Mouse (Mus musculus) thymus, postnatal 14 days (tissue): ENCODE measurements around the gene Snx32.
A peak's percentile ranks its signal among the peaks of the same experiment; 100 is the strongest.

Source experiments
- DNase-seq: peaks from one replicate; pipeline ENCODE4 v3.0.0; 2021

Gene Snx32

DNA sequence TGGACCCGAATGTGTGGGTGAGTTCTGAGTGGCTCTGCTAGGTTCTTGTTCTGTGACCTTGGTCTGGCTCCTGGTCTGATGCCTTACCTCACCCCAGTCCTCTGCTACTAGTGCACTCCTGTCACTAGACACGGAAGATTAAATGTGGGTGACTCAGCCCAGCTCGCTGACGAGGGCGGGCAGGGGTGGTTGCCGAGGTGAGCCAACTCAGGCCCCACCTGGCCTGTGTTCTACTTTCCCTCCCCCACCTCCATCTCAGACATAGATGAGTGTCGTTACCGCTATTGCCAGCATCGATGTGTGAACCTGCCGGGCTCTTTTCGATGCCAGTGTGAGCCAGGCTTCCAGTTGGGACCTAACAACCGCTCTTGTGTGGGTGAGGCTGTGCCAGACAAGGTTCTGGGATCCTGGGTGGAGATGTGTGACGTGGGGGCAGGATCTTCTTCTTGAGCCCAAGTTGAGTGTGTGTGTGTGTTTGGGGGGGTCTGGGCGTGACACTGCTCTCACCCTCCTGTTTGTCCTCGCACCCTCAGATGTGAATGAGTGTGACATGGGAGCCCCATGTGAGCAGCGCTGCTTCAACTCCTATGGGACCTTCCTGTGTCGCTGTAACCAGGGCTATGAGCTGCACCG is 32.6 kb downstream of the Snx32 start:
- DNase-seq, result no peak

DNA sequence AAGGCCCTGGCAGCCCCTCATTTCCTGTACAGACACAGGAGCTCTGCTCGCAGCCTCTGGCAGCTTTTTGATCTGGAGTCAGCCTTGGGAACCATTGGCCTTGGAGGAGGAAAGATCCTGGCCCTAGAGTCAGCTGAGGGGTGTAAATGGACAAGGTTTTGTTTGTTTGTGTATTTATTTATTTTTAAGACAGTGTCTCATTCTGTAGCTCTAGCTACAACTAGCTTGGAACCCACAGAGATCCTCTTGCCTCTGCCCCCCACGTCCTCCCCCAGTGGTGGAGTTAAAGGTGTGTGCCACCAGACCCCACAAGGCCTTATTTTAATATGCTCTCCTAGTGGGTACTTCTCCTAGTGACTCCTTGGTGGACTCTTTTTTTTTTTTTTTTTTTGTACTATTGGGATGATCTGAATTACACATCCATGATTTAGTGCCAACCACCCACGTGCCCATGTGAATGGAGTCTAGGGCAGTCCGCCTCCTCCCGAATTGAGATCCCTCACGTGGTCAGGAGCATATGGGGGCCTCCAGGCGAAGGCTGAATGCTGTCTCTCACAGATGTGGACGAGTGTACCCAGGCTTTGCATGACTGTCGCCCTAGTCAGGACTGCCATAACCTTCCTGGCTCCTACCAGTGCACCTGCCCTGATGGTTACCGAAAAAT is 33.2 kb downstream of the Snx32 start:
- DNase-seq, result no peak

DNA sequence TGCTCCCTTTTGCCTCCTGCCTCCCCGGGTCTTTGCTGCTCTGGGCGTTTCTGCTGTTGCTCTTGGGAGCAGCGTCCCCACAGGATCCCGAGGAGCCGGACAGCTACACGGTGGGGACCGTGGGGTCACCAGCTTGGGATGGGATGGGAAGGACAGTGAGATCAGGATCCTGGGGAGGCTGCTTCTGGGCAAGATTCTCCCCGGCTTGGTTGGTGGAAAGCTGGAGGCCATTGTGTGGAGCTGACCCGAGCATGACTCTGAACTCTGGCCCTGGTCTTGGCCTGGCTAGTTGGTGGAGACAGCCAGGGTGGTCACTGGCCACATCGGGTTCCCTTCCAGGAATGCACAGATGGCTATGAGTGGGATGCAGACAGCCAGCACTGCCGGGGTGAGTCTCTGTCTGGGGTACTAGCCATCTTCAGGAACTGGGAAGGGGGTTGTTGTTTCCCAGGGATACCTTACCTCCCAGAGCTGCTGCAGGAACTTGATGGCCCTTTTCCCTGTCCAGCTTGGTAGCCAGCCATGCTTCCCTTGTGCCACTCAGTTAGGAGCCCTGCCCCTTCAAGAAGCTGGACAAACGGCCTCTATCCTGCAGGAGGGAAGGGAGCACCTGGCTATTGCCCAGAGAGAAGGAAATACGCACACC is 35.1 kb downstream of the Snx32 start:
- no peak for DNase-seq

DNA sequence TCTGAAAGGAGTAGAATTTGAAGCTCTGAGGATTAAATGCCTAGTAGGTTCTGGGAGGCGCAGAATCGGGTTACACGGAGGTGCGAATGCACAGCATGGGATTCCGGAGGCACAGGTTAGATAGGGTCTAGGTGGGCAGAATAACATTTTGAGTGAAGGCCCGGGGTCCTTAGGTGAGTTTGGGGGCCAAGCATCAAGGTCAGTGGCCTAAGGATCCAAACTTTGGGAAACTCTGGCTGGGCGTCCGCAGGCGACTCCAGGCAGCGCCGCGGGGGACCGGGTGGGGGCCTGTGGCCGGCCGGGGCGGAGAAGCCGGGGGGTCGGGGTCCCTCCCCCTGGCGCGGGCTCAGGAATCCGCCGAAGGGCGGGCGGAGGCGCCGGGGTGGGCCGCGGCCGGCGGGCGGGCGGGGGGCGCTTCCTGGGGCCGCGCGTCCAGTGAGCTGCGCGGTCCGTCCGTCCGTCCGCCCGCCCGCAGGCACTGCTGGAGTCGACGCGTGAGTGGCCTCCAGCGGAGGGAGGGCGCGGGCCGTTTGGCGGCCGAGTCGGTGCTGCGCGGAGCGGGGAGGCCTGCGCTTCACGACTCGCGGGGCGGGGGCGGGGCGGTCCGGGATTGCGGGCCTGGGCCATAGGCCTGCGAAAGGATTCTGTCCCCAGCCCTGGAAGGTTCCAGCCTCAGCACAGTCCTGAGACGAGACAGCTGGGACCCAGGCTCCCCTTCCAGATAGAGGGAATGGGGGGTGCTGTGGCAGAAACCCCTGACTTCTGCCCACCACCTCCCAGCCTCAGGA is 35.9 kb downstream of the Snx32 start:
- DNase-seq, result no peak

DNA sequence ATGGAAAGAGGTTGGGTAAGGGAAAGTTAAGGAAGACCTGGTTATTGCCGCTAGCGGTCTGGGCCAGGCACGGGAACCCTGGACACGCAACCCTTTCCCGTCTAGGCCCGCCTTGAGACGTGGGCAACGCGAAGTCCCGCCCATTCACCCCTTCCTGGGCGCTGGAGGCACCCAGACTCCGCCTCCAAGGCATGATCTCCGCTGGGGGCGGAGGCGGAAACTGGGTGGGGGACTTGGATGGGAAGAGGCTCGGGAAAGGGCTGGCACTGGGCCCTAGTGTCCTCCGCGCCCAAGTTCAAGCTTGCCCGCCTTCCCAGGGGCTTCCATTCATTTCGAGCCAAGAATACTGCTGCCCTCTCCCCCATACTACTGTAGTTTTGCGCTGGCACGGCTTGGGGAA is 36.6 kb downstream of the Snx32 start, which contains the start of gene Efemp2:
TSS of gene Efemp2 (plus strand) at position 235 of the 400 bp plus-strand sequence.
- DNase-seq, result peak; percentile 79

DNA sequence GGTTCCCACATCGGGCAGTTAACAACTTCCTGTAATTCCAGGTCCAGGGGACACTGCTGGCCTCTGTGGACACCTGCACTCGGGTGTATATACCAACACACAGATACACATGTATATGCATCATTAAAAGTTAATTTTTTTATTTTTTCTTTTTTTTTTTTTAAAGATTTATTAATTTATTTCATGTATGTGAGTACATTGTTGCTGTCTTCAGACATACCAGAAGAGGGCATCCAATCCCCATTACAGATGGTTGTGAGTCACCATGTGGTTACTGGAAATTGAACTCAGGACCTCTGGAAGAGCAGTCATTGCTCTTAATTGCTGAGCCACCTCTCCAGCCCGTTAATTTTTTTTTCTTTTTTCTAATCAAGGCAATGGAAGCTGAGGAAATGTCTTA is 37.5 kb downstream of the Snx32 start:
- DNase-seq, result no peak

DNA sequence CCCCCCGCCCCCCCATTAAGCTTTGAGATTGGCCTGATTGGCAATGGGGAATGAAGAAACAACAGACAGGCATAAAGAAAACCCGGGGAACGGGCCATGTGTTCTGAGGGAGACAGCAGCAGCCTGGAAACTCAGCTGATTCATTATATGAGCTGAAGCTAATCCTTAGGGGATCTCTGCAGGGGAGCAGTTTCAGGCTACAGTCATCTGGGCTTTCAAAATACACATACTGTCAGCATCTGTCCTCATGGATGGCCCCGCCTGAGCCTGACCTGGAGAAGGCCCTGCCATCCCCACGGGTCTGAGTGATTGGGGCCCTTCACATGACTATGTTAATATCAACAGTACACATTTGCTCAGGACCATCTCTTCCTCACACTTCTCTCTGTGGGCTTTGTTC is 38.5 kb downstream of the Snx32 start:
- DNase-seq, result no peak

DNA sequence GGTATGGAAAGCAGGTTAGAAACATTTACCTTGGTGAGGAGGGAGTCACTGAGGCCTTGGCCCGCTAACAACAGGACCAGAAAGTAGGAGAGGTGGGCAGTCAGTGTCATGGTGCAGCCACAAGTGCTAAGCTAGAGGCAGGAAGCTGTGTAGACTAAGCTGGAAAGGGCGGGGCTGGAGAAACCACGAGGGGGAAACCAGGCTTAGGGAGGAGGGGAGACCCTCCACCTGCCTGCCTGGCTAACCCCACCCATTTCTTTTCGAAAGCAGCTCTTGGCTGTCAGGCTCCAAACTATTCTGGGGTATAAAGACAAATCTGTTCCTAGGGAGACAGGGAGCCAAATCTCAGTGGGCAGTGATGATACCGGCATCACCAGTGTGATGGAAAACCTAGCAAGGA is 42.0 kb downstream of the Snx32 start, which contains the start of gene Ctsw:
TSS of gene Ctsw (minus strand) at position 134 of the 400 bp plus-strand sequence.
- DNase-seq, result peak; percentile 82

DNA sequence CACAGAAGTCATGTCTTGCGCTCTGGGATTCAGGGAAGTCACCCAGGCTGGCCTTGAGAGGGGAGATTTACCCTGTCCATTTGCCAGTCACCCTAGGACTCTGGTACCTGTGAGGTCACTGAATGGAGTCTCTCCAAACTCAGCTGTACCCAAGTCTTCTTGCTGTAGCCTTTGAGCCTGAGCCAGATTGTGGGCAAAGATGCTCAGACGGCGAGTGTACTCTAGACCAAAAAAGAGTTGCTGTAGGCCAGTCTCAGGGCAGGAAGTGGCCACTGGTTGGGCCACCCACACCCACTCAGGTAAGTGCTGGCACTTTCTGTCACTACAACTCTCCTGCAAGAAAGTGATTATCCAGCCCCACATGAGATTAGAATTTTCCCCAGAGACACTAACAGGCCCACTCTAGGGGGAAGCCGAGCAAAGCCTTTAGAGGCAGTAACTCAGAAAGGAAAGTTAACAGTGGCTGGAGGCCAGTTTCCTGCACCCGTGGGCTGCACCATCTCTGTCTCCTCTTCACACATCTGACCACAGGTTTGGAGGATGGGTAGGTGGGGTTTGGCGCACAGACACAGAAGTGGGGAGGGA is 43.3 kb downstream of the Snx32 start:
- no peak for DNase-seq

DNA sequence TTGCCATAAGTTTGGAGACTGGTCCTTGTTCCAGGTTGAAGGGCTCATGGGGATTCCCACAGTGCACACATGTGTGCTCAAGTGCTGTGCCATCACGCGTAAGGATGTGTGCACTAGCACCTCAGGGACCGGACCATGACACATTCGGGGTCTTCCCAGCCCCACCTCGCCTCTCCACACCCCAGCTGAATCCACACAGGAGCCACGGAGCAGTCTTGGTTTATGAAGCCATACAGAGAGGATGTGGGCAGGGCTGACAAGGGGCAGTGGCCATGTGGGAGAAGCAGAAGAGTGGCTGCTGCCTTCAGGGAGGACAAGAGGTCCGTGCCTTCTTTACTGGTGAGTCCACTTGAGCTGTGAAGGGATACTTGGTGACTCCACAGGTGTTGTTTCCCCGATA is 45.3 kb downstream of the Snx32 start:
- no peak for DNase-seq

DNA sequence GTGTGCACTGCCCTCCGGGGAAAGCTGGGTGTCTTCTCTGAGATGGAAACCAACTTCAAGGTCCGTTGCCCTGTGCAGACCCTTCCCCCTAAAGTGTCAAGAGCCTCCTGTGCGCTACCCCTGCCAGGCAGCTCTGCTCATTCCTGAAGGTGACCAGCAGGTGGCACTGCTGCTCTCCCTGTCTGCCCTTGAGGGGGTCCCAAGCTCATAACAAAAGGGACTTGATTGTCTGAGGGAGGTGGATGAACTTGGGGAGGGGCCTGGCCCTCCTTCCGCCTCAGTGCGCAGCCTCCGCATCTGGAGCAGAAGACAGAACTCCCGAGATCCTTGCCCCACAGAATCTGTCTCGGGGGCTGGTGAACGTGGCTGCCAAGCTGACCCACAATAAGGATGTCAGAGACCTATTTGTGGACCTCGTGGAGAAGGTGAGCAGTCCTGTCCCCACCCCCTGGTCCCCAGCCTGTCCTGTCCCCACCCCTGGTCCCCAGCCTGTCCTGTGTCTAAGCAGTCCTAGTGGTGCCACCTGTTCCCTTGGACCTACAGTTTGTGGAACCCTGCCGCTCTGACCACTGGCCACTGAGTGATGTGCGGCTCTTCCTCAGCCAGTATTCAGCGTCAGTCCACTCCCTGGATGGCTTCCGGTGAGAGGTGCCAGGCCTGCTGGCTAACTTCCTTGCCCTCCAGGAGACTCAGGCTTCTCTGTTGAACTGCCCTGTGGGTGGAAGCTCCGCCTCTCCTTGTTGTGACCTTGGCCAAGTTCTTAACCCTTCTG is 46.4 kb downstream of the Snx32 start:
- peak; percentile 80 for DNase-seq

DNA sequence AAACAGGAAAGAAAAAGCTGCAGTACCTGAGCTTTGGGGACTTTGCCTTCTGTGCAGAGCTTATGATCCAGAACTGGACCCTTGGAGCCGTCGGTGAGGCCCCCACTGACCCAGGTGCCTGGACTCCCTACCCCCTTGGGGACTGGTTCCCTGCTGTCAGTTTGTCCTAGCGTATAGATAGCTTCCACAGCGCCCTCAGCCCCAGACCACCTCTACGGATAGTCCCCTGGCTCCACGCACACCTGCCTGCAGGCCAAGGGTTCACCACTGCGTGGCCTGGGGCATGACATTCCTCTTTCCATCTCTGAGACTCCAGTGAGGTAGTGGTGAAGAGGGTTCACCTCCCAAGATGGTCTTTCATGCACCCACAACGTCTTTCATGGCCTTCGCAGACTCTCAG is 47.1 kb downstream of the Snx32 start:
- DNase-seq, result no peak

DNA sequence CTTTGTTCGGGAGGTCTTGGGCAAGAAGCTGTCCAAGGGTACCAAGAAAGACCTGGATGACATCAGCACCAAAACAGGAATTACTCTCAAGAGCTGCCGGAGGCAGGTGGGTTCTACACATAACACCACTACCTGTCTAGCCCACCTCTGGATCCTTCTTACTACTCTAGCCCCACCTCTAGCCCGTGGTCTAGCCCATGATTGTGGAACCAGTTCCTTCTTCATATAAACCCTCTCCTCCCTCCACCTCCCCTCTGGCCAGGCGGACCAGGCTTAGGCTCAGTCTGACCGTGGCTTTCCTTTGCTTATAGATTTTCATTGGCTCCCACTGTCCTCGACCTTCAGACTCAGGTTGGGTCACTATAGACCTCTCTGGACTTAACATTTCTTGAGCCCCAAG is 48.9 kb downstream of the Snx32 start:
- no peak for DNase-seq

DNA sequence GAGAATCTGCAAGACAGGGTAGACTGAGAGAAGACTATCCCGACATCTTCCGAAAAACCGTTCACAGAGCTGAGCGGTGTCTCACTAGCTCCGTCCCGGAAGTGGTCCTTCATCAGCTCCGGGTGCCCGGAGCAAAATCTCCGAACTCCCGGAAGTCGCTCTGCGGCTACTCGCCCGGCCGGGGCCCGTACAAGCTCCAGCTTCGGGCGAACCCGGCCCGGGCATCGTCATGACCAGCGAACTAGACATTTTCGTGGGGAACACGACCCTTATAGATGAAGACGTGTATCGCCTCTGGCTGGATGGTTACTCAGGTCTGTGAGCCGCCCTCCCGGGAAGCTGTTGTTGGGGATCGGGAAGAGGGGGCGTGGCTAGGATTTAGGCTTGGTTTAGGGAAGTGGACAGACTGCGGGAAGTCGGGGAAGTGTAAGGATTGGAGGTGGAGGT is 49.9 kb downstream of the Snx32 start, which contains the start of gene Fibp:
TSS of gene Fibp (plus strand) at position 151 of the 447 bp plus-strand sequence.
- peak; percentile 85 for DNase-seq

DNA sequence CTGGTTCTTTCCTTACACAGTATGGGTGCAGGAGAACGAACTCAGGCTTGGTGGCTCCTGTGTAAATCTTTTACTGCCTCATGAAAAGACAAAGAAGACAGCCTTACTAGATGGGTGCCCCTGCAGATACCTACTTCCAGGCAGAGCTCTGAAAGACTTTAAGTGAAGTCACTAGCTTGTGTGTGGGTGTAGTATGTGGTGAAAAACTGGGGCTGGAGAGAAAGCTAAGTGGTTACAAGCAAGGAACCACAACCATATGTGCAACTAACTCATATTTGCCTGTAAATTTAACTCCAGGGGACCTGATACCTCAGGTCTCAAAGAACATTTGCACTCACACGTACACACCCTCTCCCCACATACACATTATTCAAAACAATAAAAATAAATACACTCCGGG is 50.4 kb downstream of the Snx32 start:
- no peak for DNase-seq

DNA sequence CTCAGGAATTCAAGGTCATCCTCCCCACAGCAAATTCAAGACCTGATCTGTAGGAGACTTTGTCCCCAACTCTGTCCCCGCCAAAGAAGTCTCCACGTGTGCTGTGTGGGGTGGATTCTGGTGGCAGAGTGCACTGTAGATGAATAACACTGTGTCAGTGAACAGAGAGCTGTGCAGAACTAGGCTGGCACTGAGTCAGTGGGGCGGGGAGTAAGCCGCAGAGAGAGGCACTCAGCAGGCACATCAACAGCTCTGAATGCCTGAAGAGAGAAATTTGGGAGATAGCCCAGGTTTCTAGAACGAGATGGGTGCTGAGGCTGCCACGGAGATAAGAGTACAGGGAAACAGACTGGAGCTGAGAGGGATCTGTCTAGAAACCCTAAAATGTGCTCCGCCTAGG is 51.3 kb downstream of the Snx32 start:
- no peak for DNase-seq

DNA sequence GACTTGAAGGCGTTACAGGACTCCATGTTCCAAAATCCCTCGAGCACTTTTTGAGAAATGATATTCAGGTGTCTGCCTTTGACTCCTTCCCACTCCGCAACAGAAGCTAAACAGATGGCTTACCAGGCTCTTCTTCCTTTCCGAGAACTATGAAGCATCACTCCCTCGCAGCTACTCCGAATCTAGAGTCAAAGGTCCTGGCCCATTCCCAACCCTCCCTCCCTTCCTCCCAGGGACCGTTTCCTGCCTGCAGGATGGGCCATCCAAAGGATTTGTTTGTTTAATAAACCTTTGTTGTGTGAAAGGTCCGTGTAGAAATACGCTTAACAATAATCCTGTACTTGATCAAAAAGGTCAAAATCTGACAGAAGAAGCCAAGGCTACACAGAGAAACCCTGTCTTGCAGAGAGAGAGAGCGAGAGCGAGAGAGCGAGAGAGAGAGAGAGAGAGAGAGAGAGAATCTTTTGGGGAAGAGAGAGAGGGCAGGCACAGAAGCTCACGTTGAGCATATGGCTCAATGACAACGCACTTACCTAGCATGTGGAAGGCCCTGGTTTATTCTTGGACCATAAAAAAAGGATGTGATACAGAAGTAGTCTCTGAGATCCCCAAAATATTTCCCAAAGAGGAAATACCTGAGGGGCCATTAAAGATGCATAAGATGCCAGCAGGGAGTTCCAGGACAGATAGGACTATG is 52.4 kb downstream of the Snx32 start, which contains the start of gene Ccdc85b:
TSS of gene Ccdc85b (minus strand) at position 149 of the 697 bp plus-strand sequence.
- DNase-seq, result no peak

DNA sequence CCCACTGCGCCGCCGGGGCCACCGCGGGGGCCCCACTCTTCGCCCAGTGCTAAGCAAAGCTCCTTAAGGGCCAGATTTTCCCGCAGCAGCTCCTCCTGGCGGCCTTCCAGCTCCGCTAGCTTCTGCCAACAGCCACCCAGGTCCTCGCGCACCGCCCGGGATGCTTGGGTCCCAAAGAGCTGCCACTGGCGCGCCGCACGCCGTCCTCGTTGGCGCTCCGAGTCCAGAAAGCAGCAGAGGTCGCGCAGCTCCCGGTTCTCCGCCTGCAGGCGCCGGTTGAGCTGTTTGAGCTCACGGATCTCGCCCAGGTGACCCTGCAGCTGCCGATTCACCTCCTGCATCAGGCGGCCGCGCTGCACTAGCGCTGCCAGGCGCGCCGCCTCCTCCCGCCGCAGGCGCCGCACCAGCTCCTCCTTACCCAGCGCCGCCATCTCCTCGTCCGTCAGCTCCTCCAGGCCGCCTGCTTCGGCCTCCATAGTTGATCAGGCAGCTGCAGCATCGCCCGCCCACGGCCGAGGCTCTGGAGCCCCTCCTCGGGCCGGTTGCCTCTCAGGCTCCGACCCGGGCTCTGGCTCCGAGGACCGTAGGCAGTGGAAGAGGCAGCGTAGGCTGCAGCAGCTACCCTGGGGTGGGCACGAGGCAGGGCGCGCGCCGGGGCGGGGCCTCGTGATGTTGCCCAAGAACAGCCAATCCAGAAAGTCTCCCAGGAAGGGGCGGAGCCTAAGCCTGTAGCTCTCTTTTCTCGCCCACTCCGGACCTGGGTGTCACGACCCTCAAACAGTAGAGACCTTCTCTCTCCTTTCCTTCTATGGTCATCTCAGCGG is 53.2 kb downstream of the Snx32 start:
- DNase-seq, result peak; percentile 97

DNA sequence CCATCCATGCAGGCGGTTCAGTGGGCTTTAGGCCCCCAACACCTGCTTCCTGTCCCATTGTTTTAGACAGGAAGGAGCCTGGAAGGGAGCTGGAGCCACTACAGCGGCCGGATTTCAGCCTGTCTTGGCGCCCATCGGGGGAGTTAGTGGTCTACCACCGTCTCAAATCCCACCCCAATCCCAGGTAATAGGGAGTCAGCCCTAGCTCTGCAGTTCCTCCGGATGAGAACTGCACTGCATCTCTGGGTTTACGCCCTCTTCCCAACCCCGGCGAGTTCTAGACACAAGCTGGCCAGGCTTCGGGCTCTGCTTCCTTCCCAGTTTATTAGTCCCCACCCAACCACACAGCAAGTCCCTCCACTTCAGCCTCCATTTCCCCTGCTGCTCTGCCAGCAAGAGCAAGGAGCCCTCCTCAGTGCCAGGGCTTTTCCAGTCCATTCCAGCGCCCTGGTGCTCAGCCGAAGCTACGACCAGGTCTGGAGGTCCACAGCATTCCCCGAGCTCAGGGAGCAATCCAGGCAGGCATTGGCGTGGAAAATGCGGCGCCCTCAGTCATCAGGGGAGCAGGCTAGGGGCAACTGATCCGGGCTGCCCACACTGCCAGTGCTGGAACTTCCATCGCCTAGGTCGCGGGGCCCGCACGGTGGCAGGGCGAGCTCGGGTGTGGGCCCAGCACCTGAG is 54.0 kb downstream of the Snx32 start:
- no peak for DNase-seq

DNA sequence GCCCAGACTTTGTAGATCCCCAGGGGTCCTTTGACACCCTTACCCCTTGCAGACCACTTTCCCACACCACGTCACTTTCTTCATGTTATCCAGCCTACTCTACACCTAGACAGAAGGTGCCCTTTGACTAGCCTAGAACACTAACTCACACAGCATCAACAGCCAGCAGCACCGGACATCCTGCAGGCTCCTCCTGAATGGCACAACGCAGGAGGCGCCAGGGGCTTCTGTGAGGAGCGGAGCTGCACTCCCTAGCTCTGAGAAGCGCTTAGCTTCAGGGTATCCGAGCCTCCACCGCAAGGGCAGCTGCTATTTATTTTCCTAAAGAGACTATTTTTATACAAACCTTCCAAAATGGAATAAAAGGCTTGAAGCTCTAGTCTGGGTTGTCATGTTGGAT is 54.8 kb downstream of the Snx32 start:
- no peak for DNase-seq
